Mouse (Mus musculus) urinary bladder, postnatal 4 days (tissue): ENCODE data around the gene Gna14.

ENCODE experiments used
- DNase-seq, 2 experiments: peaks; one replicate each; pipeline ENCODE4 v3.0.0; 2021 to 2022; ENCODE audit warnings: low spot score in 2 of 2

Gna14 gene

GRCm38 (mm10) chr19:16593256-16593974 lies 157.9 kb downstream of the Gna14 start:
- DNase-seq = no peak

GRCm38 (mm10) chr19:16593975-16594317 lies 158.4 kb downstream of the Gna14 start:
- DNase-seq = no peak

- no peak for DNase-seq
Measured at GRCm38 (mm10) chr19:16597216-16597615, 161.7 kb downstream of the Gna14 start.

GRCm38 (mm10) chr19:16598653-16599297 lies 163.2 kb downstream of the Gna14 start:
- DNase-seq = no peak

- peak in 1 of 2 experiments; percentile 48 for DNase-seq
Measured at GRCm38 (mm10) chr19:16599298-16599970, 163.9 kb downstream of the Gna14 start.

- DNase-seq = no peak
Measured at GRCm38 (mm10) chr19:16602026-16602425, 166.5 kb downstream of the Gna14 start.

- DNase-seq = no peak
Measured at GRCm38 (mm10) chr19:16607634-16608033, 172.1 kb downstream of the Gna14 start.

GRCm38 (mm10) chr19:16623154-16623553 lies 187.6 kb downstream of the Gna14 start:
- DNase-seq = no peak

GRCm38 (mm10) chr19:16624994-16625393 lies 189.4 kb downstream of the Gna14 start:
- no peak for DNase-seq

- no peak for DNase-seq
Measured at GRCm38 (mm10) chr19:16625610-16626395, 190.2 kb downstream of the Gna14 start.
